Mouse (Mus musculus) small intestine, adult 2 months (tissue): ENCODE measurements around the gene Kcns1.

Experiments used
- CTCF ChIP-seq: fragments of 200-500 bp; IDR thresholded peaks from 2 replicates; pipeline ENCODE4 v1.5.1; 2012; ENCODE audit warnings: low read depth, mild to moderate bottlenecking, control low read depth, inconsistent platforms, low read length, moderate library complexity, mixed read lengths; ENCODE audit not compliant: insufficient replicate concordance, insufficient read length; ENCODE audit errors: extremely low read depth
- POLR2A ChIP-seq: fragments of 200-500 bp; IDR thresholded peaks from 2 replicates; pipeline ENCODE4 v1.6.1; 2012; ENCODE audit warnings: low read depth, mild to moderate bottlenecking, control low read depth, inconsistent platforms, low read length, moderate library complexity

GRCm38 (mm10) chr2:164146556-164146955 lies 24.4 kb downstream of the Kcns1 start:
- no peak for TF ChIP-seq CTCF
- TF ChIP-seq POLR2A: no peak
